Mouse (Mus musculus) cortical plate, adult 2 months (tissue): ENCODE measurements around the gene Zscan10. TPM values are rescaled to one million over a fixed set of nuclear protein-coding genes. Genes with fewer than 3 reads are reported as not detected.

ENCODE experiments used
- H3K27ac ChIP-seq: fragments of 200-500 bp; 2 replicates; pipeline ENCODE4 v1.5.1; 2012; ENCODE audit warnings: low read length, control low read depth, inconsistent platforms; ENCODE audit not compliant: insufficient read depth
- H3K4me1 ChIP-seq: fragments of 200-500 bp; 2 replicates; pipeline ENCODE4 v1.6.1; 2011; ENCODE audit warnings: low read length; ENCODE audit not compliant: control insufficient read depth, insufficient read depth
- H3K4me3 ChIP-seq: fragments of 200-500 bp; 2 replicates; pipeline ENCODE4 v1.5.1; 2011; ENCODE audit warnings: mild to moderate bottlenecking, low read length, control low read depth; ENCODE audit not compliant: insufficient read depth
- CTCF ChIP-seq: fragments of 200-500 bp; IDR thresholded peaks from 2 replicates; pipeline ENCODE4 v1.5.1; 2011; ENCODE audit warnings: mild to moderate bottlenecking, control low read depth, low read length; ENCODE audit not compliant: insufficient read depth; ENCODE audit errors: extremely low read depth
- POLR2A ChIP-seq: fragments of 200-500 bp; IDR thresholded peaks from 2 replicates; pipeline ENCODE4 v1.6.1; 2011; ENCODE audit warnings: mild to moderate bottlenecking, low read length, control low read depth; ENCODE audit not compliant: insufficient read depth; ENCODE audit errors: extremely low read depth
- polyA plus RNA-seq: library from polyadenylated mRNA; depleted of rRNA; stranded (reverse); fragments of >200 nt; gene quantifications from 2 replicates; pipeline ENCODE4 v1.2.3, GENCODE M21; 2012

Gene Zscan10
- polyA plus RNA-seq, 1 experiment = not detected

- Histone ChIP-seq H3K27ac (no peak overlapping the region), H3K4me1 (no peaks in the 10 kb centered on the region), H3K4me3 (no peak overlapping the region)
- TF ChIP-seq CTCF (no peak), POLR2A (no peak)
Observed at GRCm38 (mm10) chr17:23601836-23602585, 1.4 kb downstream of the Zscan10 start.

DNA sequence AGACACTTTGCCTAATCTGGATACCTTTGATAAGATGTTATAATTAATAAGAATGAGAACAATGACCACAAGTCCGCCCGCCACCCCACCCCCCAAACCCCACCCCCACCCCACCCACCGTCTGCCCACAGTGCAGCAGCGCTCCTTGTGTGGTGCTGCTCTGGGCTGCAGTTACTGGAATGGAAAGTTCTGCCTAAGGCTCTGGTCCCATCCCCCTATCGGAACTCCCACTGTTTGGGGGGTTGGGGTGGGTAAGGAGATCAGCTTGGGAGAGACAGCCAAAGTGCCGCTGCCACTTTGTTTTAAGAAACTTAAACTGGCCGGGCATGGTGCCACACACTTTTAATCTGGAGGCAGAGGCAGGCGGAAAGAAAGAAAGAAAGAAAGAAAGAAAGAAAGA is 2.4 kb downstream of the Zscan10 start:
- H3K27ac ChIP-seq = no peak overlapping the region
- TF ChIP-seq POLR2A = no peak
- no peak for TF ChIP-seq CTCF
- H3K4me3 ChIP-seq = no peak overlapping the region
- H3K4me1 ChIP-seq = no peaks in the 10 kb centered on the region

DNA sequence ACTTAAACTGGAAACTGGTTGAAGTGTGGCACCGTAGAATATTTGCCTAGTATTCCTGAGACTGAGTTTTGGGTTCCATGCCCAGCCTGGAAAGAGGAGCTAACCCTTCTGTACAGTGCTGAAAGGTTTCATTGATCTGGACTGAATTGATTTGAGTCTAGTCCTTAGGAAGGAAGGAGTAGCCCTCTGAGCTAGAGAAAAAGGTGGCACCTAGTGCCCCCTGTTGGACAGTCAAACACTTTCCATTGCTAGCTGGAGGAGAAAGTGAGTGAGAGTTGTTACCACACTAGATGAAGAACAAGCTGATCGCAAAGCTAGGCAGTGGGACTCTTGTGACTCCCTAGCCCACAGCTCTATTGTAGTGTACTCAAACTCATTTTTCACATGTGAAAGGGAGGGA is 2.9 kb downstream of the Zscan10 start:
- H3K27ac ChIP-seq = no peak overlapping the region
- no peaks in the 10 kb centered on the region for H3K4me1 ChIP-seq
- TF ChIP-seq CTCF (peak; percentile 50; the same call in 1 of the 2 replicates), POLR2A (no peak)
- no peak overlapping the region for H3K4me3 ChIP-seq

- Histone ChIP-seq H3K27ac (no peak overlapping the region), H3K4me3 (no peak overlapping the region), H3K4me1 (no peaks in the 10 kb centered on the region)
- TF ChIP-seq CTCF (no peak), POLR2A (no peak)
Observed at GRCm38 (mm10) chr17:23604394-23604793, 3.7 kb downstream of the Zscan10 start.

- no peaks in the 10 kb centered on the region for H3K4me1 ChIP-seq
- TF ChIP-seq CTCF = no peak
- TF ChIP-seq POLR2A = no peak
- no peak overlapping the region for H3K27ac ChIP-seq
- H3K4me3 ChIP-seq = no peak overlapping the region
Observed at GRCm38 (mm10) chr17:23605220-23605619, 4.6 kb downstream of the Zscan10 start.

DNA sequence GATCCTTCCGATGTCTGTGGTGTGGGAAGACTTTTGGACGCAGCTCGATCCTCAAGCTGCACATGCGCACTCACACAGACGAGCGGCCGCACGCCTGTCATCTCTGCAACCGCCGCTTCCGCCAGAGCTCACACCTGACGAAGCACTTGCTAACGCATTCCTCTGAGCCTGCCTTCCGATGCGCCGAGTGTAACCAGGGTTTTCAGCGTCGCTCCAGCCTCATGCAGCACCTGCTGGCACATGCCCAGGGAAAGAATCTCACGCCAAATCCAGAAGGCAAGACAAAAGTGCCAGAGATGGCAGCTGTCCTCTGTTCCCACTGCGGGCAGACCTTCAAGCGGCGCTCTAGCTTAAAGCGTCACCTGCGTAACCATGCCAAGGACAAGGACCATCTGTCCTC is 9.0 kb downstream of the Zscan10 start:
- Histone ChIP-seq H3K27ac (no peak overlapping the region), H3K4me1 (no peaks in the 10 kb centered on the region), H3K4me3 (no peak overlapping the region)
- TF ChIP-seq CTCF (no peak), POLR2A (no peak)

DNA sequence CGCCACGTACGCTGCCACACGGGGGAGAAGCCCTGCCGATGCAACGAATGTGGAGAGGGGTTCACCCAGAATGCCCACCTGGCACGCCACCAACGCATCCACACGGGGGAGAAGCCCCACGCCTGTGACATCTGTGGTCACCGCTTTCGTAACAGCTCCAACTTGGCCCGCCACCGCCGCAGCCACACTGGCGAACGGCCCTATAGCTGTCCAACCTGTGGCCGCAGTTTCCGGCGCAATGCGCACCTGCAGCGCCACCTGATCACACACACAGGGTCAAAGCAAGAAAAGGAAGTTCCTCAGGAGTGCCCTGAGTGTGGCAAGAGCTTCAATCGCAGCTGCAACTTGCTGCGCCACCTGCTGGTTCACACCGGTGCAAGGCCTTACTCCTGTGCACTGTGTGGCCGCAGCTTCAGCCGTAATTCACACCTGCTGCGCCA is 9.7 kb downstream of the Zscan10 start:
- no peak for TF ChIP-seq POLR2A
- TF ChIP-seq CTCF = peak; percentile 40; the same call in 1 of the 2 replicates
- Histone ChIP-seq H3K4me3 (no peak overlapping the region), H3K4me1 (no peaks in the 10 kb centered on the region), H3K27ac (no peak overlapping the region)

GRCm38 (mm10) chr17:23617087-23617486 is 16.4 kb downstream of the Zscan10 start:
- TF ChIP-seq CTCF (no peak), POLR2A (no peak)
- no peak overlapping the region for H3K27ac ChIP-seq
- no peaks in the 10 kb centered on the region for H3K4me1 ChIP-seq
- no peak overlapping the region for H3K4me3 ChIP-seq

DNA sequence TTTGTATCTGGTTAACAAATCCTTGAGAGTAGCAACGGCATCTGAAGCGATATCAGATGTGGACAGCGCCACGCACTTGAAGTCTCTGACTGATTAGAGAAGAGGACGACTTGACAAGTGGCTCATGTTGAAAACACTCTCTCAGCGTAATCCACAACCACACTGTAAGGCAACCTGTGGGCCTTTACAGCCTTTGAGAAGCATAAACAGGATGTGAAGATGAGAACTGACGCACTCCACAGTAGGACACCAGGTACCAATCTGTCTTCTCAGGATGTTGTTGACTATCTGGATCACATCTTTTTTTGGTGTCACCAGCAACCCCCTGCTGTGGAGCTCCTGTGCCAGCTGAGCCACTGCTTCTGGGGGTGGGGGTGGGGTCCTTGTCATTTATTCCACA is 19.7 kb downstream of the Zscan10 start:
- no peak overlapping the region for H3K4me3 ChIP-seq
- H3K4me1 ChIP-seq = no peaks in the 10 kb centered on the region
- no peak overlapping the region for H3K27ac ChIP-seq
- TF ChIP-seq POLR2A = no peak
- no peak for TF ChIP-seq CTCF

DNA sequence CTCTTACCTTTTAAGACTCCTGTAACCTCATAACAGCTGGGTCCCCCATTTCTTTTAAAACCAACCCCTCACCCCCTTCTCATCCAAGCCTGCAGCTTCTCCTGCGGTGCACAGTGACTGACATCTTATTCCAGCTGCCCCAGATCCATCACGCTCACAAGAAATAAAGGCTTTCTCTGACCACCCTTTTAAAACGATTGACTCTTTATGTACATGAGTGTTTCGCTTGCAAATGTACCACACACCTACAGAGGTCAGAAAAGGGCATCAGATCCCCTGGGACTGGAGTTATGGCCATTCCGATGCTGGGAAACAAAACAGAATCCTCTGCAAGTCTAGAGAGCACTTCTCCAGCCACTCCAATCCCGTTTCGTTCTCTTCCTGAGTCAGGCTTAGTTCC is 27.2 kb downstream of the Zscan10 start:
- no peak overlapping the region for H3K27ac ChIP-seq
- TF ChIP-seq CTCF = no peak
- TF ChIP-seq POLR2A = no peak
- H3K4me1 ChIP-seq = no peaks in the 10 kb centered on the region
- H3K4me3 ChIP-seq = no peak overlapping the region
